Mouse (Mus musculus) heart, postnatal 0 days (tissue): ENCODE measurements around the gene Myl7.

Experiments
- CTCF ChIP-seq: IDR thresholded peaks from 2 replicates; pipeline ENCODE4 v1.5.1; 2016; ENCODE audit warnings: antibody characterized with exemption, control low read depth, low read depth
- EP300 ChIP-seq: IDR thresholded peaks from 2 replicates; pipeline ENCODE4 v1.6.1; 2016; ENCODE audit warnings: antibody characterized with exemption, low read depth

DNA sequence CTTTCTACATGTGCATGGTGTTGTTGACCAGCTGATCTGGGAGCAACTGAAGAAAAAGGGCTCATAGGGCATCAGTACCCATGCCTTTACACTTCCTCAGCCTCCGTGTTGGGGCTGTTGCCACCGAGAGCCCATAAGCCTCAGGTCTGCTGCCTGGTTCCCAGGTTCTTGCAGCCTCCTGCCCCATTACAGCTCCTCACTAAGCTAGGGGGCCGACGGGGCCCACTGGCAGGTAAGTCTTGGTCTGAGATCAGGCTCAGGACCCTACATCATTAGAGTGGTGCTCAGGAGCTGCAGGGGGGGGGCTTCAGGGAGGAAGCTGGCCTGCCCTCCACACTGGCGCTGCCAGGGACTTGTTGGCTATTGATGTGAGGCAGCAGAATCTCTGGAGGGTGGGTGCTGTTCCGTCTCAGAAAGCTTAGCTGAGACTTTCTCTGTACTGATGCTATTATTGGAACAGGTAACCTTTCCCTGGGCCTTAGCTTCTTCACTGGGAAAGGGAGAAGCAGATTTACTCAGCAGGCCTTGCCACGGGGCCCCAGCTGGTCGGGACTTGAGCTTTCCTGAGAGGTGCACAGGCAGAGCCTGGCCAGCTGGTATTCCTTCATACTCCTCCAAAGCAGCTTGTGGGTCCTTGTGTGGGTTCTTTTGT lies 42.0 kb downstream of the Myl7 start:
- TF ChIP-seq CTCF (no peak), EP300 (no peak)
